Mouse (Mus musculus): ENCODE results near the gene Pitpnm2. TPM values are rescaled to one million over a fixed set of nuclear protein-coding genes. Genes with fewer than 3 reads are reported as not detected.

Gene Pitpnm2
- polyA plus RNA-seq, 1 experiment from 2014 or later = 33.9 TPM

- no peak for DNase-seq (ENCODE audit: low spot score)
Measured at GRCm38 (mm10) chr5:124203251-124203650, 46.3 kb downstream of the Pitpnm2 start.

- no peak for DNase-seq (ENCODE audit: low spot score)
Measured at GRCm38 (mm10) chr5:124202071-124202470, 47.5 kb downstream of the Pitpnm2 start.

GRCm38 (mm10) chr5:124201564-124201963 is 48.0 kb downstream of the Pitpnm2 start:
- no peak for DNase-seq (ENCODE audit: low spot score)

- no peak for DNase-seq (ENCODE audit: low spot score)
Measured at GRCm38 (mm10) chr5:124200844-124201243, 48.7 kb downstream of the Pitpnm2 start.

- no peak for DNase-seq (ENCODE audit: low spot score)
Measured at GRCm38 (mm10) chr5:124199168-124199567, 50.4 kb downstream of the Pitpnm2 start.

- no peak for DNase-seq (ENCODE audit: low spot score)
Measured at GRCm38 (mm10) chr5:124198473-124198872, 51.1 kb downstream of the Pitpnm2 start.

- DNase-seq (ENCODE audit: low spot score) = no peak
Measured at GRCm38 (mm10) chr5:124196082-124196481, 53.5 kb downstream of the Pitpnm2 start.

- DNase-seq (ENCODE audit: low spot score) = no peak
Measured at GRCm38 (mm10) chr5:124194386-124195084, 55.0 kb downstream of the Pitpnm2 start.

- DNase-seq (ENCODE audit: low spot score) = peak; percentile 73
Measured at GRCm38 (mm10) chr5:124193286-124194112, 56.1 kb downstream of the Pitpnm2 start.

- DNase-seq (ENCODE audit: low spot score) = peak; percentile 65
Measured at GRCm38 (mm10) chr5:124192726-124193285, 56.8 kb downstream of the Pitpnm2 start.

- peak; percentile 51 for DNase-seq (ENCODE audit: low spot score)
Measured at GRCm38 (mm10) chr5:124192251-124192710, 57.3 kb downstream of the Pitpnm2 start.

- peak; percentile 50 for DNase-seq (ENCODE audit: low spot score)
Measured at GRCm38 (mm10) chr5:124190146-124190870, 59.3 kb downstream of the Pitpnm2 start.

GRCm38 (mm10) chr5:124189572-124189981 is 60.0 kb downstream of the Pitpnm2 start:
- DNase-seq (ENCODE audit: low spot score) = no peak

- peak; percentile 59 for DNase-seq (ENCODE audit: low spot score)
Measured at GRCm38 (mm10) chr5:124187508-124188311, 61.9 kb downstream of the Pitpnm2 start.

GRCm38 (mm10) chr5:124186981-124187507 is 62.5 kb downstream of the Pitpnm2 start:
- DNase-seq (ENCODE audit: low spot score) = peak; percentile 87

GRCm38 (mm10) chr5:124186465-124186854 is 63.1 kb downstream of the Pitpnm2 start:
- peak; percentile 33 for DNase-seq (ENCODE audit: low spot score)

GRCm38 (mm10) chr5:124185706-124186464 is 63.7 kb downstream of the Pitpnm2 start:
- peak; percentile 60 for DNase-seq (ENCODE audit: low spot score)

- peak; percentile 41 for DNase-seq (ENCODE audit: low spot score)
Measured at GRCm38 (mm10) chr5:124184898-124185701, 64.5 kb downstream of the Pitpnm2 start.

- no peak for DNase-seq (ENCODE audit: low spot score)
Measured at GRCm38 (mm10) chr5:124184191-124184590, 65.4 kb downstream of the Pitpnm2 start.

Data from thymus, postnatal 0 days (tissue).